In genomic region chr11:77872236-77872635, GRCm38 (mm10) we compare ENCODE assay signal across 8 mouse cellular contexts. TPM values are rescaled to one million over a fixed set of nuclear protein-coding genes. Genes with fewer than 3 reads are reported as not detected.
DNase-seq lines count a peak whose midpoint lies in the region; ATAC-seq lines count a peak whose summit lies in the region.

No protein-coding gene starts in this region.

- H3K4me2 ChIP-seq in heart, embryonic 14.5 days (ENCODE audit: low read length), result peak overlapping the region; percentile 56
- H3K4me2 ChIP-seq in hindbrain, embryonic 15.5 days, result peak overlapping the region; percentile 37
- H3K4me2 ChIP-seq in midbrain, embryonic 14.5 days (ENCODE audit: low read length), result peak overlapping the region; percentile 30

- DNase-seq in heart, postnatal 10 days, result no peak
- peak; percentile 89 for DNase-seq in cerebellum, adult 9-11 months
- DNase-seq in midbrain, embryonic 14.5 days, result peak; percentile 74
- no peak for DNase-seq in kidney, adult 8-10 months
- DNase-seq in urinary bladder, postnatal 25 days (ENCODE audit: low spot score), result no peak
- DNase-seq in lung, postnatal 4 days, result no peak

- 0 out of 4 replicates have a peak overlapping the region, but pooled peaks of 1 of the 2 experiments have one; percentile 8 for H3K4me3 ChIP-seq in heart, embryonic 14.5 days (ENCODE audit: control insufficient read depth in 1 of 2, insufficient read depth in 1 of 2, low read depth in 1 of 2, low read length in 2 of 2)
- H3K4me3 ChIP-seq in hindbrain, embryonic 15.5 days, result no peak overlapping the region
- no peak overlapping the region for H3K4me3 ChIP-seq in midbrain, embryonic 14.5 days (replicated peaks; ENCODE audit: low read depth, low read length)

- peaks cover 31 to 52% of the 10 kb centered on the region in 2 experiments for H3K4me1 ChIP-seq in heart, embryonic 14.5 days (ENCODE audit: control insufficient read depth in 2 of 2, insufficient read depth in 2 of 2, low read length in 2 of 2)
- peaks cover 62% of the 10 kb centered on the region for H3K4me1 ChIP-seq in hindbrain, embryonic 15.5 days (replicated peaks)
- H3K4me1 ChIP-seq in midbrain, embryonic 14.5 days (ENCODE audit: control insufficient read depth, insufficient read depth, low read length), result peaks cover 71% of the 10 kb centered on the region

- no peak for ATAC-seq in heart, embryonic 14.5 days (ENCODE audit: insufficient number of reproducible peaks, insufficient read depth, low FRiP score, low read depth)
- peak; percentile 37 for ATAC-seq in hindbrain, embryonic 15.5 days (ENCODE audit: low FRiP score, low read depth)
- ATAC-seq in midbrain, embryonic 14.5 days (ENCODE audit: low FRiP score, low TSS enrichment), result no peak; the same call in 1 of the 2 replicates

- peak overlapping the region; percentile 46 for H3K9ac ChIP-seq in heart, embryonic 14.5 days (ENCODE audit: low read length)
- H3K9ac ChIP-seq in hindbrain, embryonic 15.5 days, result no peak overlapping the region
- 0 out of 2 replicates have a peak overlapping the region, but pooled peaks have one; percentile 10 for H3K9ac ChIP-seq in midbrain, embryonic 14.5 days (replicated peaks; ENCODE audit: low read length)

- WGBS in heart, embryonic 14.5 days, result 2% methylated on average over 11 of the region's 11 CpGs
- 4% methylated on average over 11 of the region's 11 CpGs for WGBS in hindbrain, embryonic 15.5 days
- 6% methylated on average over 11 of the region's 11 CpGs for WGBS in midbrain, embryonic 14.5 days

- no peak overlapping the region for H3K27ac ChIP-seq in heart, embryonic 14.5 days (replicated peaks in 1 of 2; ENCODE audit: control insufficient read depth in 1 of 2, insufficient read depth in 1 of 2, low read depth in 2 of 2, low read length in 2 of 2)
- peak overlapping the region; percentile 77 for H3K27ac ChIP-seq in hindbrain, embryonic 15.5 days (replicated peaks)
- H3K27ac ChIP-seq in midbrain, embryonic 14.5 days (replicated peaks; ENCODE audit: low read depth, low read length), result peak overlapping the region; percentile 54

- no peaks in the 10 kb centered on the region for H3K27me3 ChIP-seq in heart, embryonic 14.5 days (ENCODE audit: control insufficient read depth, insufficient read depth, low read length)
- H3K27me3 ChIP-seq in hindbrain, embryonic 15.5 days, result no peaks in the 10 kb centered on the region
- no peaks in the 10 kb centered on the region for H3K27me3 ChIP-seq in midbrain, embryonic 14.5 days (ENCODE audit: control insufficient read depth, insufficient read depth, low read length)

- no peaks in the 10 kb centered on the region for H3K9me3 ChIP-seq in heart, embryonic 14.5 days (ENCODE audit: control insufficient read depth, low read length)
- H3K9me3 ChIP-seq in hindbrain, embryonic 15.5 days, result no peaks in the 10 kb centered on the region
- H3K9me3 ChIP-seq in midbrain, embryonic 14.5 days (ENCODE audit: control insufficient read depth, low read length), result no peaks in the 10 kb centered on the region

- intact Hi-C loops in heart, postnatal 10 days (cut with DNase I), result no loop called here

- H3K36me3 ChIP-seq in heart, embryonic 14.5 days (ENCODE audit: control insufficient read depth, insufficient read depth, low read length), result peaks cover 8% of the 10 kb centered on the region; the same call in 1 of the 2 replicates
- H3K36me3 ChIP-seq in hindbrain, embryonic 15.5 days, result no peaks in the 10 kb centered on the region
- H3K36me3 ChIP-seq in midbrain, embryonic 14.5 days (ENCODE audit: control insufficient read depth, insufficient read depth, low read length), result no peaks in the 10 kb centered on the region

RNA-seq across cellular contexts. Expression of gene Pipox, which starts 21.7 kb away (rescaled TPM):
- polyA plus RNA-seq in heart, embryonic 14.5 days (2014; fragmentation: Nextera tagmentation; extraction: Ambion mirVana), result 3.8 and 3.9 TPM in 2 replicates
- total RNA-seq in heart, postnatal 10 days (2021), result 1 to 10 TPM; 1.2 to 1.4 TPM
- polyA plus RNA-seq in hindbrain, embryonic 15.5 days (2015; fragmentation: Nextera tagmentation; extraction: Ambion mirVana), result 5.1 and 5.6 TPM in 2 replicates
- polyA plus RNA-seq in midbrain, embryonic 14.5 days (2014; fragmentation: Nextera tagmentation; extraction: Ambion mirVana), result 4.0 and 4.2 TPM in 2 replicates

RNA-seq across cellular contexts. Expression of gene Sez6, which starts 58.4 kb away (rescaled TPM):
- polyA plus RNA-seq in heart, embryonic 14.5 days (2014; fragmentation: Nextera tagmentation; extraction: Ambion mirVana), result 0.15 TPM in 1 of 2 replicates, not detected in the other
- under 1 TPM; 0.22 to 0.64 TPM for total RNA-seq in heart, postnatal 10 days (2021)
- 123 and 151 TPM in 2 replicates for polyA plus RNA-seq in hindbrain, embryonic 15.5 days (2015; fragmentation: Nextera tagmentation; extraction: Ambion mirVana)
- 121 and 124 TPM in 2 replicates for polyA plus RNA-seq in midbrain, embryonic 14.5 days (2014; fragmentation: Nextera tagmentation; extraction: Ambion mirVana)

Comparison
In these comparisons a context has a peak if more than half of its experiments do, and no peak if none do; other contexts are left out.
1. H3K27ac ChIP-seq: peak in hindbrain, embryonic 15.5 days (single experiment) and midbrain, embryonic 14.5 days (single experiment); none in heart, embryonic 14.5 days (0 of 2).
2. DNase-seq: peak in cerebellum, adult 9-11 months (single experiment) and midbrain, embryonic 14.5 days (single experiment); none in heart, postnatal 10 days (0 of 2), kidney, adult 8-10 months (0 of 2), urinary bladder, postnatal 25 days (single experiment) and lung, postnatal 4 days (0 of 2).
3. RNA of gene Sez6, which starts 58.4 kb away (polyA plus RNA-seq): 123 to 151 TPM in hindbrain, embryonic 15.5 days and 121 to 124 TPM in midbrain, embryonic 14.5 days; 0.15 TPM in heart, embryonic 14.5 days; every median in the first group is over 100 times any median in the second.
4. Peak in every context shown above with its lines, with median percentiles within 50 percentile points of each other: H3K4me2 ChIP-seq.